Mouse (Mus musculus) fibroblast of lung, adult 2 months (primary cell): ENCODE measurements around the gene Glycam1.

Source experiments
- DNase-seq: peaks from one replicate; pipeline ENCODE4 v3.0.0-alpha.2; 2011; ENCODE audit warnings: low read depth

Glycam1 gene

GRCm38 (mm10) chr15:103519386-103520378 is 45.2 kb downstream of the Glycam1 start:
- DNase-seq = no peak

- DNase-seq = no peak
Observed at GRCm38 (mm10) chr15:103518600-103519385, 46.1 kb downstream of the Glycam1 start.

GRCm38 (mm10) chr15:103514914-103515313 is 50.0 kb downstream of the Glycam1 start:
- DNase-seq = no peak

- DNase-seq = no peak
Observed at GRCm38 (mm10) chr15:103514119-103514518, 50.8 kb downstream of the Glycam1 start.

- no peak for DNase-seq
Observed at GRCm38 (mm10) chr15:103513621-103514031, 51.3 kb downstream of the Glycam1 start.
